Mouse (Mus musculus): ENCODE results near the gene Mbnl1. TPM values are rescaled to one million over a fixed set of nuclear protein-coding genes. Genes with fewer than 3 reads are reported as not detected.
A peak's percentile ranks its signal among the peaks of the same experiment; 100 is the strongest.

Mbnl1 gene
- polyA plus RNA-seq, 2 experiments from 2014 or later, result 667 to 875 TPM

DNA sequence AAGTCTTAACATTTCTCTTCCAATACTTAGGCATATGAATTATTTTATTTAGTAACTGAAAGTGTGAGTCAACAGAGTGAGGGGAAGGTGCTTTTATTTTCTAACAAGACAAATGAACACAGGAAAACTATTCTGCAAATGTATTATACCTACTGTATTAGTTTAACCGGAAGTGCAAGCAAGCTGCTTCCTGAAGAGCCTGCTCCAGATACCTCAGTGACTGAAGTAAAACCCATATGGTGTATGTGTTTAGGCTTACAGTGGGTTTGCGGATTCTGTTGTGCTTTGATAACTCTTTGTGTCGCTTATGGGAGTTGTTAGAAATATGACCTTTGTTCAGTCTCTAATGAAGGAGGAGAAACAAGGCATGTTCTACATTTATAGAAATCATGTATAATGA, 46.7 kb downstream of the Mbnl1 start:
- peak; percentile 18 for ATAC-seq

DNA sequence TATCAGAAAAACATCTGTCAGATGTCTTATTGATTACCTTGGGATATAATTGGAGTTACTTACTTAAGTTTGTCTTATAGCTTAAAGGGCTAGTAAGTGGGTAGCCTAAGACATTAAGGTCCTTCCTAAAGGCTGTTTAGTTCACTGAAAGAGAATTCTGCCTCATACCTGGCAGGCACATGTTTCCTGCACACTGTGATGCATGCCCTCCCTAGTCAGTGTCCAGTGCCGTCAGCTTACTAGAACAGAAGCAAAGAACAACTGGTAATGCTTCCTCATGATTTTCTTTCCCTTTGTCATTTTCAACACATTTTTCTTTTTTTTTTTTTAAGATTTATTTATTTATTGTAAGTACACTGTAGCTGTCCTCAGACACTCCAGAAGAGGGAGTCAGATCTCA, 51.5 kb downstream of the Mbnl1 start:
- ATAC-seq, result no peak

DNA sequence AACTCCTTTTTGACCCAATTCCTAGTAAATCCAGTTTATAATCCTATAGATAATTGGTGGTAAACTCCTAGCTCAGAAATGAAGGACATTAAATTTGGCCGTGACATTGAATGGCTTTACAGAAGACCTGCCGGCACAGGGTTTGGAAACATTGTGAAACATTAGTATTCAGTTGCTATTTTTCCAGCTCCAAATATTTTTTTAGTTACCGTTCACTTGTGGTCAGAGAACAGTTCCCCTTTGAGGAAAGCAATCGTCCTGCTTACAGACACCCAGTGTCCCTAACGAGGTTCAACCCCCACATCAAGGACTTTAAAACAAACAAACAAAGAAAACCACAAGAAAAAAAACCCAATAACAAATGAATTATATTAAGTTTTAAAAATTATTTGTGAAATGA, 58.7 kb downstream of the Mbnl1 start:
- ATAC-seq, result no peak

DNA sequence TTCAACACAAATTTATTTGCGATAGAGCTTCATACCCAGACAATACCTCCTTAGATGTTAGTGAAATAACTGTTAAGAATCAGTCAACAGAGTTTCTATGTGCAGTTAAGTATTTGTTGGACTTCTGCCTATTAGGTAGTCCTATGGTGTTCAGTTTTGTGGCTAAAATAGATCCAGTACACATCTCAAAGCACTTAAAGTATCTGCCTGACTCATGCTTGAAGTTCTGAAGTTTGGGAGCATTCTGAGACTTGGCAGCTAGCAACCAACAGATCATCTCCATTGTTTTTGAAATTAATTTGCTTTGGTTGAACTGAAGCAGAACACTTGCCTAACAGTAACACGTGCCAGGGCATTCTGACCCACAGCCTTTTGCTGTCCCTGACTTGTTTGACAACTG, 59.2 kb downstream of the Mbnl1 start:
- no peak for ATAC-seq

DNA sequence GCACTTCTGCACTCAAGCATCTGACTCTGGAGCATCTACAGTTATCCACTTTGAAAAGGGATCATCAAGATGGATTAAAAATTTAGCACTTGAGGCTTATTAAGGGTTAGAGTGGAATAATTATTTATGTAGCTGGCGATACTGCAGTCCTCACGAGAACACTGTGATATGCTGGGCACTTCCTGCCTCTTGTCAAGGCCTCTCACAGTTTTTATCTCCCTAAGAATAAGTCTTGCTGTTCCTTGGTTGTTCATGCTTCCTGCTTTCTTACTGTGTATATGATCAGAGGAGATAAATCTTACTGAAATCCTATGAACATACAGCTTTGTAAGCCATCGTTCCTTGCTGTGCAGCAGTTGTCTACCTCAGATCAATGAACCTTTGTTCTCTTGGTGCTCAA, 62.6 kb downstream of the Mbnl1 start:
- ATAC-seq, result peak; percentile 16

DNA sequence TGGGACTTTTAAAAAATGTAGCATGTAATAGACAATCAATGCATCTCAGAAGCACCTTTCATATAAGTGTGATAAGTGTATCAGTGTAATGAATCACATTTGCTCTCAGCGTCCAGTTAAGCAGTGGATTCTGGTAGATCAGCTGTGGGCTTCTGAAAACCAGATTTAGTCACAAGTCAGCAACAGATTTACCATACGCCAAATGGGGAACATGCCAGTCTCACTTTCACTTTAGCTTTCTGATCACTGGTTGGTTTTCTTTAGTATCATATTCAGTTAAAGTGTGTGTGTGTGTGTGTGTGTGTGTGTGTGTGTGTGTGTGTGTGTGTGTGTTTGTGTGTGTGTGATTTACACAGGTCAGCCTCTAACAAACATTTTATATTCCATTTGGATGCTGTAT, 64.4 kb downstream of the Mbnl1 start:
- peak; percentile 57 for ATAC-seq

DNA sequence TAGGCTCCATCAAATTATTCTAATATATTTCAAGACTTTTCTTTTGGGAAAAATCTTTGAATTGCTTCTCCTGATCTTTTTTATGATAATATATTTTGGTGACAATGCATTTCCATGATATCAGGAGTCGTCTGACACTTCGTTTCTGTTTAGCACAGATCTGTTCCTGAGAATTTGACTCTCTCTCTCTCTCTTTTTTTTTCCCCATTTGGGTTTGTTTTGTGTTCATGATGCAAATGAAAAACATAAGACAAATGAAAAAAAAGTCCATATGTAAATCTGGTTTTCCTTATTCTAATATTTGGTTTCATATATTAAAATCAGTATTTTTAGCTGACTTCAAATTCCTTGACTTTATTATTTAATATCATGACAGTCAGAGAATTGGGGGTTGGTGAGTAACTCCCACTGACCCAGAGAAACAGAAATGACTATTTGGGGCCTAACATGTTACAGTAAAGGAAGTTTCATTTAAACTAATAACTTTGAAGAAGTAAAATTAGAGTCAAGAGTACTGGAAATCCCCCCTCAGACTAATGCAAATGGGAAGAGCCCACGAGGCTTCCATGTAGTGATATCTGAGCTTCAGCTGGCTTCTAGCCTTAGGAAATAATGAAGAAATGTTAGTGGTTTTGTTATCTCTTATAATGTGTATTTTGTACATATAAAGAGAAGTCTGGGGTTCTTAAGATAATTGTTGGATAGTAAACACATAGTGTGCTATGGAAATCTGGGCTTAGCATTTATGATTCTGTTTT, 65.8 kb downstream of the Mbnl1 start:
- ATAC-seq, result no peak

DNA sequence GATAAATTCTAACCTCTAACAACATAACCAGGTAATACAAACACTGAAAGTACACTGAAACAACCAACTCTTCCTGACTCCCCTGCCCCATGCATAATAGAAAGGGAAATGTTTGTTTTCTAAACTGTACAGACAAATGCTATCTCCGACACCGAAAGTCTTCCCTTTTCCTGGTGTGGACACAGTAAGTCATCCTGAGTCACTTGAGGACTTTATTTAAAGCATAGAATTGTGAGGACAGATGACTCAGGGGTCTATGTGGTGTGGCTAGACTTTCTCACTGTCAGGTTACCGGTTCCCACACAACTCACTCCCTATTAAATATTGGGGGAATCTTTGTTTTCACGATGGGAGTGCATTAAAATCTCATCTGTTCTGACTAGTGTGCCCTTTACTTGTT, 68.5 kb downstream of the Mbnl1 start:
- no peak for ATAC-seq

DNA sequence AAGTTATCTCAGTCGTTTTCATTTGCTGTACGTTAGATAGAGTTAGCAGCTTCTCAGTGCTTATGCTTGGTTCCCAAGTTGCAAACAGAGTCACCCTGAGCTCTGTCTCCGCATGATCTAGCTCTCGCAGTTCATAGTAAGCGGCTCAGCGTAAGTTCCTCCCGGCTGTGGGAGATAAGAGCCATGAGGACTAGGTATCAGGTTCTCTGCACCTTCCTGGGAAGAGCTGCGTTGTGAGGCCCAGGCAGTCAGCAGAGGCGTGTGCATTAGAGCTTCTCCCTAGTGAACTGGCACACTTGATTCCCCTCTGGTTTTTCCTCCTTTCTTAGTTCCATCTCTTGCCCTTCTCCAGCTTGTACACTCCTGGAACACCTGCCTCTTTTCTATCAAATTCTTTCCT, 73.6 kb downstream of the Mbnl1 start:
- no peak for ATAC-seq

DNA sequence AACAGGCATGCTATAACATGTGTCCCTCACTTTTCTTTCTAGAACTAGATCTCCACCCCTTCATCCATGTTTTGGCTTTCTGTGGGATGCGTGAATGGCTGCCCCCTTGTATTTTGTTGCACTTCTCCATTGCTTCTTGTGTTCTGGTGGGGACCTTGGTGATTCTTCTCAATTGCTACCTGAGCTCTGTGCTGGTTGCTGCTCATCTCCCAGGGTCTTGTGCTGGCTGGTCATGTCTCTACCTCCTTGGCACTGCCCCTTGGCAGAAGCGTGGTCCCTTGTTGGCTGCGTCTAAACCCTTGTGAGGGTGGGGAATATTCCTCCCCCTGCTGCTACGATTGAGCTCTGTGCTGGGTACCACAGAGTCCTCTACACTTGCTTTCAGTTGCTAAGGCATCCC, 74.3 kb downstream of the Mbnl1 start:
- ATAC-seq, result no peak

DNA sequence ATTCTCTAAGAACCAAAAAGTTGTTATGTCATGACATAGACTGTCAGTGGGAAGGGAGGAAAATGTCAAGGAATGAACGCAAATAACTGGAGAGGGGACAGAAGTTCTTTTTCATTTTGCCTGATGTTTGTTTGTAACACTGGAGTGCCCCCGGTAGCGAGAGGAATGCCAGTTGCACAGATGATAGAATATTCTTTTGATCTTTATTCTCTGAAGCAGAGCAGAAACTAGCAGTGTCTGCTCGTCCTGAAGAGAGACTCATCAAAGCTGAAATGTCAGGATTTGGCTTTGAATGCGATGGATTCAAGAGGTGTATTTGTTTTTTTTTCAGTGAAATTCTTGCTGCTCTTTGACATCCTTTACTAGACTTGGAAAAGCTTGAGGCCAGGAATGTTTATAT, 77.9 kb downstream of the Mbnl1 start:
- no peak for ATAC-seq

DNA sequence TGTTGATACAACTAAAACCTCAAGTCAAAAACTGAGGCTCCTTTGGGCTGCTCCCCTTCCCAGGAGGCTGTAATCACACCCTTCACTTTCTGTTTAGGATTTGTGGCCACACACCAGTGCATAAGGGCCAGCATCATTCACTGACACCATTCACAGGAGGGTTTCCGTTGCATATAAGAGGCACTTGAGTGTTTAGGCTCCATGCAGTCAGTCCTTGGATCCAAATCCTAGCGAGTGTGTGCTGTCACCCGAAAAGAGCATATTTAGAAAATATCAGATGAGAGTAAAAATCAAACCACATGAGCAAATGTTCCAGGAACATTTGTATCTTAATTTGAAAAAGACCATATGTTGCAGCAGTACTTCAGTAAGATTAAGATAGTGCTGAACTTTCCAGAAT, 79.0 kb downstream of the Mbnl1 start:
- no peak for ATAC-seq

DNA sequence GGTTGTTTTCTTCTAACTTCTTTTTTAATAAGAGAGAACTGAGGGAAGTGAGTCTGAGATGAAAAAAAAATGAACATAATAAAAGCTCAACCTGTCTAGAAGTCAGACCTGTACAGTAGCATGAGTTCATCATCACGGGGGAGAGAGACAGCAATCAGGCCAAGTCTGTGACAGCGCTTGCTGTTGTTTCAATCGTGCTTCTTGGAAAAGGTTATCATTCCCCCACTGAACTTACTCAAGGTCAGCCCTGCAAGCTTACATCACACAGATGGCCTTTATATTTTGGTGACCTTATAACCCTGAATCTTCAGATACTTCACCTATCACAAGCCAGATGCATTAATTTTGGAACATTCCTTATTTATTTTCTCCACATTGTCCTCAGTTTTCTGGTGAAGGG, 80.4 kb downstream of the Mbnl1 start:
- no peak for ATAC-seq

DNA sequence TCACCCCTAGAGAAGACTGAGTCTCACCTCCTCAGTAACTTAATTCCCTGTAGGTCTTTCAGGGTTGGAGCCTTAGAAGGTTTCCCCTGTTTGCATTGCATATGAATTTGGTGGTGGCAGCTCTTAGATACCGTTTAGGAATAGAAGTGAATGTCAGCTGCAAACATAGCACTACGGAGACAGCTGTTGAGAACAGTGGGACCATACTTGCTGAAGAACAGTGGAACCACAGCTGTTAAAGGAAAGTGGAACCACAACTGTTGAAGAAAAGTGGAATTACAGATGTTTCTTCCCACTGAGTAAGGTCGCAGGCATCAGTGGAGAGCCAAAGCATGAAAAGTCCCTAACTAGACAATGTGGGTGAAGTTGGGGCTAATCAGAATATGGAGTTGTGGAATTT, 84.0 kb downstream of the Mbnl1 start:
- no peak for ATAC-seq

DNA sequence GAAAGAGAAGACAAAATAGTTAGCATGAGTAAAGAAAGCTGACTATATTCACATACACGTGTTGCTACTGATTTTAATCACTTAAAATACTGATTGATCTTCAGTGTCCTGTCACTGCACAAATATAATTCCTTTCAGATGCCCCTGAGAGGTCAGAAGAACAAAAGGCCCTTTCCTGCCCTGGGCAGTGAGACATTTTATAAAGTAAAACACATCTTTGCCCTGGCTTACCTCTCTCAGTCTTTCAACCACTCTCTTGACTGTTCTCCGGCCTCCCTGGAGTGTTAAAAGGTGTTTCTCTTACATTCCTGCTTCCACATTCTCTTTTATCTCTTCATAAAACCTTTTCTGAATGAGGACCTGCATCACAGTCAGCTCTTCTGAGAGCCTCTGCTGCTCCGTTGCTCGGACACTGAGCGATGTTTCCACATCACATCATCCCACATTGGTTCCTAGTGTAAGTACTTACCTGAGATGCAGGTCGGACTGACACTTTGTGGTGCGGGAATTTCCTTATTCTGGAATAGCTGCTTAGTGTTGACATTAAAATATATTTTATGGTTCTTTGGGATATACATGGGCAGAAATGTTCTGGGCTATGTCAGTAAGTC, 85.7 kb downstream of the Mbnl1 start:
- no peak for ATAC-seq

DNA sequence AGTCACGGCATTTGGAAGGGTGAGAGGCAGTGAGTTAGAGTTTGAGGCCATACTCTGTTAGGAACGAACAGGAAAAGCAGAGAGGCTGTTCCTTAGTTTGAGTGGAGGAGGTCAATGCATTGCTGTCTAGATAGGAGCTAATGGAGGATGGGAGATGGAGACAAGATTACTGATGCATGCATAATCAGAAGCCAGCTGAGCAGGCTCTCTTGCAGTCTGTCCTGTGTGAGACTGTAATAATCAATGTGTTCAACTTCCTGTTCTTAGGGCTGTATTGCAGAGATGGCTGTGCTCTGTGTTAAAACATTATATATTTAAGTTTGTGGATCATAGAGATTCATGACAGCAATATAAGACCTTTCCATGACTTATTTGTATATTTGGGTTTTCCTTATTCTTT, 87.1 kb downstream of the Mbnl1 start:
- peak; percentile 57 for ATAC-seq

DNA sequence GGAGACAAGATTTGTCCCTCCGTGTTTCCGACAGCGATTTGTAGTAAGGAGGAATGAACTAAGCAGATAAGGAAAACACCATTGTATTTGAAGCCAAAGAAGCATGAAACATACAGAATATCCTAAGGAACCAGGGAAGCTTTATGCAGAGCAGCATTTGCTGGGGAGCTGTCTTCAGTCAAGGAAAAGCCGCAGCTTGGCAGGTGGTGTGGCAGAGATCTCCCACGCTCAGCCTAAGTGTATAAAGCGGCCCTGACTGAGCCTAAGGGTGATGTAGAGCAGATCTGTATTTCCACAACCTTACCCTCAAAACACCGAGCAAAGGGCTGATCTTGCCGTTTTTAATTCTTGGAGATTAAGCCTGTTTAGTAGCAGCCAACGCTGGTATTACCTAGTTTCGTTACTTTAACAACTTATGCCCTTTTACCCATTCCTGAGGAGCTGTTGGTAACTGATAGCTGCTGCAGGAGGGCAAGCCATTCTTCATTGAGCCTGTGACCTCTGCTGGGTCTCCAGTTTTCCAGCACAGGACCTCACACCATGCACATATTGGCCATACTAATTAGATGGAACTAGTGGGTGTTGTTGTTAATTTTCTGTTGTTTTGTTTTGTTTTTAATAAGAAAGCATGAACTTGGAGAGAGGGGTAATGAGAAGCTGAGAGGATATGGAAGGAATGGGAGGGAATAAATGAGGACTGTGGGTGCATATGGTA, 91.1 kb downstream of the Mbnl1 start:
- ATAC-seq, result no peak

DNA sequence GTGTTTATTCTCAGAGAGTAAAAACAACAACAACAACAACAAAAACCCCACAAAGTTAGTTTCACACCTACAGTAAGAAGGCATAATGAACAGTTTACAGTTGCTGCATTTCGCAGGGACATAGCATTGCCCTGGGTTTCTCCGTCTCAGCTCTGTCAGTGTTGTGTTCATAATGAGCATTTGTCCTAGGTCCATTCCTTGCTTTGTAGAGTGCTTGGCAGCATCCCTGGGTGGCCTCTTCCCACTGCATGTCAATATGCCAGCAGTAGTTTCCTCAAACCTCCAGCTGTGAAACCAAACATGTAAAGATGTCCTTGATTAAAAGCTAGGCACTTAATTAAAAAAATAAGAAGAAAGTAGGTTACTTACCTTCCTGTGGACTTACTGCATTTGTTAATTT, 91.6 kb downstream of the Mbnl1 start:
- ATAC-seq, result no peak

DNA sequence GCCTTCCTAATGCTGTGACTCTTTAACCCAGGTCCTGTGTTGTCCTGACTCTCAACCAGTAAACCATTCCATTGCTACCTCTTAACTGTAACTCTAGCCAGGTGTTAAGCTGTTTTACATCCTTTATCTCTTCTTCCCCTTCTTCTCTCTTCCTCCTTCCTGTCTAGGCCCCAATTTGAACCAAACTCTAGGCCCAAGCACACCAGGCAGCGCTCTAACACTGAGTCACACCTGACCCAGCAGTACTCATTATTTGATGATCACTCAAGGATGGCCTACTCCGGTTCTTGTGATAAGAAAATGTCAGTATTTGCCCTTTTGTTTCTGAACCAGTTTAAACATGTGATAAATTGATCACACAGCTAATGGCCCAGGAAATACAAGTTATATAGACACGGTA, 92.6 kb downstream of the Mbnl1 start:
- no peak for ATAC-seq

DNA sequence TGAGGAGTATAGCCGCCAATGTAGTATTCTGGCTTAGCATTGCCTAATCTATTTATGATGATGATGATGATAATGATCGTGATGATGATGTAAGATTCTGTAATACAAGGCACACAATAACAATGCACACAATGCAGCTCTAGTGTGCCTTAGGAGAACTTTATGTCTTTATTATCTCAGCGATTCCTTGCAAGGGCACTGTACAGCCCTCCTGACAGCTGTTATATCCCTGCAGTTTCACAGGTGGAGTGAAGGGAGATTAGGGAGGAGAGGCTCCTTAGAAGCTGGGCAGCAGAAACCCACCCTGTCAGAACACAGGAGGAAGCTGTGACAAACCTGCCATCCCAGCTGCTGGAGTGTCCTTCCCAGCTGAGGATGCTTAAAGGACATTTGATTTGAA, 93.3 kb downstream of the Mbnl1 start:
- no peak for ATAC-seq

DNA sequence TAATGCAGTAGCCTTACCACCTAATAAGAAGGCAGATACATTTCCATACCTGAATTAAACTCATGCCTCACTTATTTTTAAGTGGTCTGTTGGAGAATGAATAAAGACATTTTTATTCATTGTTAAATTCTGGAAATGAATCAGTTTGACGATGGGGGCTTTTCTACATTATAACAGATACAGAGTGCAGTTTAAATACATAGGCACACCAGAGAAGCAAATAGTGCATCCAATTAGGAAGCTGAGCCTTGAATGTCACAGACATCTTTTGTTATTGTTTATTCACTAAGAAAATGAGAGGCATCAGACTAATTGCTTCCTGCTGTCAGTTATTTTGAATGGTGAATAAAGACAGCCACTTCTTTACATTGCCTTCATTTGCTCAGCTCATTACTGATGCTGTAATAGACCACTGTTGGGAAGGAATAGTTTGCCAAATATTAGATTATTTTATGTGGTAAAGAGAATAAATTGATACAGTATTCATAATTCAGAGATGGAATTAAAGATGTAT, 95.6 kb downstream of the Mbnl1 start:
- no peak for ATAC-seq

DNA sequence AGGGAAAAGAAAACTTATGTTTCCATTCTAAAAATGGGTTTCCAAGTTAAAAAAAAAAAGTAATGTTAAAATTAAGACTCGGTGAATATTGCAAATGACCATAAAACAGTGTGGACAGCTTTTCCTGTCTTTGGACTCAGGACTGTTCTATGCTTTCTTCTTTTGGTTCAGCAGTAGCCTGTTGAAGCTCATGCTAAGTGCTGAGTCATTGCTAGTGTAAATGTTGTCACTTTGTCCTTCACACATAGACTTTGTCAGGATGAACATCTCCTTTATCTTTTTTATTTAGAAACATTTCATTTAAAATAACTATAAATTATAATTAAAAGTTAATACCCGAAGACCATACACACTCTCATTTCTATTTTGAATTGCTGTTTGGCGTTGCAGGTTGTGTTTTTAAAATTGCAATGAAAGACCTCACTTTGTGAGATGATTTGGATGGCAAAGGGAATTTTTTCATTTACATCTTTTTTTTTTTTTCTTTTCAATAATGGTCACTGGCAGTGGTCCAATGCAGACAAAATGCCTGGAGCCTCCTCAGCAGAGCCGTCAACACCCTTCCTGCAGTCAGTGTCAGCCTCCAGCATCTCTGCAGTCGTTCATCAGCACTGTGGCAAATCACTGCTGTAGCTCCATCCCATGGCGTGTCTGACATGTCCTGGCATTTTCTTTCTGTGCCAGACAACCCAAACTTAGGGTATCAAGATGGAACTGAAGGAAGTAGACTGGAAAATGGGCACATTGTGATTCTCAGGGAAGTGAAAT, 96.4 kb downstream of the Mbnl1 start:
- ATAC-seq, result no peak

DNA sequence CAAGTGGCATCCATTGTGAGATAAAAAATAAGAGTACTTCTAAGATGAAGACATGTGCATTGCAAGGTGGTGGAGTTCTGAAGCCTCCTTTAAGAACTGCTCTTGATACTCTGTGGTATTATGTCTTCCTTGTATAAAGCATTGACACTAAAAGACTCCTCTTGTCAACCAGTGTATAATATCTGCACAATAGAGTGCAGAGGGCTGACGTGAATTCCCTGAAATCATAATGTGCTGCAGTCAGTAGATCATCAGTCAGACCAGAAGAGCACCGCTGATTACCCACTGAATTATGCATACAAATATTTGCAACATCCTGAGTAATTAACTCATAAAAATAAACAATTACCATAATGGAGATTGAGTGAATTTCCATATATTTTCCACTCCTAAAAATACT, 97.2 kb downstream of the Mbnl1 start:
- ATAC-seq, result no peak

All from activated CD4-positive, CD25-positive, alpha-beta regulatory T cell, adult 4 months (primary cell).